Mouse (Mus musculus): ENCODE results near the gene Plac1. TPM values are rescaled to one million over a fixed set of nuclear protein-coding genes. Genes with fewer than 3 reads are reported as not detected.
A peak's percentile ranks its signal among the peaks of the same experiment; 100 is the strongest.

Plac1 gene
- polyA plus RNA-seq, 1 experiment from 2014 or later, result 15.0 TPM

GRCm38 (mm10) chrX:53139641-53140040 lies 100.3 kb downstream of the Plac1 start:
- no peaks in the 10 kb centered on the region for H3K36me3 ChIP-seq
- 86% methylated on average over 2 of the region's 2 CpGs for WGBS
- no peaks in the 10 kb centered on the region for H3K4me1 ChIP-seq
- no peak overlapping the region for H3K27ac ChIP-seq
- H3K4me3 ChIP-seq, result no peak overlapping the region
- H3K4me2 ChIP-seq, result no peak overlapping the region
- no peak for ATAC-seq (ENCODE audit: borderline replicate concordance, extremely low read depth, low FRiP score, low TSS enrichment)
- H3K9ac ChIP-seq, result no peak overlapping the region
- no peaks in the 10 kb centered on the region for H3K9me3 ChIP-seq
- no peaks in the 10 kb centered on the region for H3K27me3 ChIP-seq

GRCm38 (mm10) chrX:53137066-53137465 lies 102.8 kb downstream of the Plac1 start:
- Histone ChIP-seq H3K27ac (no peak overlapping the region), H3K4me1 (no peaks in the 10 kb centered on the region), H3K4me3 (no peak overlapping the region), H3K9me3 (no peaks in the 10 kb centered on the region), H3K4me2 (no peak overlapping the region), H3K9ac (no peak overlapping the region), H3K36me3 (no peaks in the 10 kb centered on the region), H3K27me3 (no peaks in the 10 kb centered on the region)
- no peak for ATAC-seq (ENCODE audit: borderline replicate concordance, extremely low read depth, low FRiP score, low TSS enrichment)
- WGBS, result 64% methylated on average over 2 of the region's 2 CpGs

GRCm38 (mm10) chrX:53129501-53129900 lies 110.4 kb downstream of the Plac1 start:
- WGBS, result 22% methylated on average over 2 of the region's 2 CpGs
- Histone ChIP-seq H3K27me3 (no peaks in the 10 kb centered on the region), H3K4me1 (peaks cover 12% of the 10 kb centered on the region), H3K4me3 (no peak overlapping the region), H3K9ac (no peak overlapping the region), H3K36me3 (no peaks in the 10 kb centered on the region), H3K4me2 (no peak overlapping the region), H3K27ac (no peak overlapping the region), H3K9me3 (no peaks in the 10 kb centered on the region)
- peak; percentile 4; the same call in 1 of the 2 replicates for ATAC-seq (ENCODE audit: borderline replicate concordance, extremely low read depth, low FRiP score, low TSS enrichment)

GRCm38 (mm10) chrX:53126492-53127033 lies 113.3 kb downstream of the Plac1 start:
- Histone ChIP-seq H3K27ac (peak overlapping the region; percentile 74), H3K36me3 (no peaks in the 10 kb centered on the region), H3K27me3 (no peaks in the 10 kb centered on the region), H3K4me2 (no peak overlapping the region), H3K9ac (no peak overlapping the region), H3K4me1 (peaks cover 12% of the 10 kb centered on the region), H3K9me3 (no peaks in the 10 kb centered on the region), H3K4me3 (no peak overlapping the region)
- 59% methylated on average over 6 of the region's 6 CpGs for whole genome bisulfite sequencing
- ATAC-seq (ENCODE audit: borderline replicate concordance, extremely low read depth, low FRiP score, low TSS enrichment), result peak; percentile 25; the same call in 1 of the 2 replicates

GRCm38 (mm10) chrX:53125838-53126467 lies 114.0 kb downstream of the Plac1 start:
- Histone ChIP-seq H3K9ac (no peak overlapping the region), H3K27ac (peak overlapping the region; percentile 74), H3K4me2 (no peak overlapping the region), H3K36me3 (no peaks in the 10 kb centered on the region), H3K4me3 (no peak overlapping the region), H3K9me3 (no peaks in the 10 kb centered on the region), H3K27me3 (no peaks in the 10 kb centered on the region), H3K4me1 (peaks cover 12% of the 10 kb centered on the region)
- 17% methylated on average over 3 of the region's 3 CpGs for WGBS
- peak; percentile 85 for ATAC-seq (ENCODE audit: borderline replicate concordance, extremely low read depth, low FRiP score, low TSS enrichment)

GRCm38 (mm10) chrX:53123562-53123961 lies 116.3 kb downstream of the Plac1 start:
- no peaks in the 10 kb centered on the region for H3K27me3 ChIP-seq
- ATAC-seq (ENCODE audit: borderline replicate concordance, extremely low read depth, low FRiP score, low TSS enrichment), result no peak
- no peak overlapping the region for H3K9ac ChIP-seq
- 34% methylated on average over 1 of the region's 1 CpGs for WGBS
- H3K36me3 ChIP-seq, result no peaks in the 10 kb centered on the region
- no peaks in the 10 kb centered on the region for H3K9me3 ChIP-seq
- H3K27ac ChIP-seq, result no peak overlapping the region
- H3K4me3 ChIP-seq, result no peak overlapping the region
- H3K4me2 ChIP-seq, result no peak overlapping the region
- peaks cover 11% of the 10 kb centered on the region for H3K4me1 ChIP-seq

- WGBS, result 50% methylated on average over 6 of the region's 6 CpGs
- Histone ChIP-seq H3K27me3 (no peaks in the 10 kb centered on the region), H3K9me3 (no peaks in the 10 kb centered on the region), H3K36me3 (no peaks in the 10 kb centered on the region), H3K4me2 (no peak overlapping the region), H3K27ac (no peak overlapping the region), H3K9ac (no peak overlapping the region), H3K4me1 (peaks cover 15% of the 10 kb centered on the region; the same call in 1 of the 2 replicates), H3K4me3 (no peak overlapping the region)
- ATAC-seq (ENCODE audit: borderline replicate concordance, extremely low read depth, low FRiP score, low TSS enrichment), result no peak
Observed at GRCm38 (mm10) chrX:53118631-53119030, 121.3 kb downstream of the Plac1 start.

GRCm38 (mm10) chrX:53118019-53118418 lies 121.9 kb downstream of the Plac1 start:
- Histone ChIP-seq H3K27ac (no peak overlapping the region), H3K9ac (no peak overlapping the region), H3K4me1 (peaks cover 18% of the 10 kb centered on the region; the same call in 1 of the 2 replicates), H3K36me3 (no peaks in the 10 kb centered on the region), H3K9me3 (no peaks in the 10 kb centered on the region), H3K4me3 (no peak overlapping the region), H3K27me3 (no peaks in the 10 kb centered on the region), H3K4me2 (no peak overlapping the region)
- no peak for ATAC-seq (ENCODE audit: borderline replicate concordance, extremely low read depth, low FRiP score, low TSS enrichment)

GRCm38 (mm10) chrX:53114994-53115393 lies 124.9 kb downstream of the Plac1 start:
- no peak for ATAC-seq (ENCODE audit: borderline replicate concordance, extremely low read depth, low FRiP score, low TSS enrichment)

GRCm38 (mm10) chrX:53110142-53110541 lies 129.8 kb downstream of the Plac1 start:
- Histone ChIP-seq H3K27me3 (no peaks in the 10 kb centered on the region), H3K9me3 (no peaks in the 10 kb centered on the region), H3K9ac (no peak overlapping the region), H3K4me2 (no peak overlapping the region), H3K4me1 (peaks cover 11% of the 10 kb centered on the region; the same call in 1 of the 2 replicates), H3K36me3 (no peaks in the 10 kb centered on the region), H3K4me3 (no peak overlapping the region), H3K27ac (no peak overlapping the region)
- ATAC-seq (ENCODE audit: borderline replicate concordance, extremely low read depth, low FRiP score, low TSS enrichment), result no peak
- WGBS, result 70% methylated on average over 4 of the region's 4 CpGs

More at GRCm38 (mm10) chrX:53114994-53115393, 124.9 kb downstream of the Plac1 start:
- H3K9me3 ChIP-seq, result no peaks in the 10 kb centered on the region
- H3K36me3 ChIP-seq, result no peaks in the 10 kb centered on the region
- no peak overlapping the region for H3K4me2 ChIP-seq
- H3K27ac ChIP-seq, result no peak overlapping the region
- no peak overlapping the region for H3K4me3 ChIP-seq
- peaks cover 18% of the 10 kb centered on the region for H3K4me1 ChIP-seq
- no peaks in the 10 kb centered on the region for H3K27me3 ChIP-seq
- 57% methylated on average over 7 of the region's 7 CpGs for WGBS
- no peak overlapping the region for H3K9ac ChIP-seq

GRCm38 (mm10) chrX:53107127-53107526 lies 132.8 kb downstream of the Plac1 start:
- no peak overlapping the region for H3K4me3 ChIP-seq
- no peak for ATAC-seq (ENCODE audit: borderline replicate concordance, extremely low read depth, low FRiP score, low TSS enrichment)

GRCm38 (mm10) chrX:53101165-53101564 lies 138.7 kb downstream of the Plac1 start:
- ATAC-seq (ENCODE audit: borderline replicate concordance, extremely low read depth, low FRiP score, low TSS enrichment), result no peak
- WGBS, result 39% methylated on average over 2 of the region's 2 CpGs
- Histone ChIP-seq H3K27ac (no peak overlapping the region), H3K9ac (no peak overlapping the region), H3K4me2 (no peak overlapping the region), H3K27me3 (no peaks in the 10 kb centered on the region), H3K4me3 (no peak overlapping the region), H3K4me1 (peaks cover 11% of the 10 kb centered on the region; the same call in 1 of the 2 replicates), H3K36me3 (no peaks in the 10 kb centered on the region), H3K9me3 (no peaks in the 10 kb centered on the region)

More at GRCm38 (mm10) chrX:53107127-53107526, 132.8 kb downstream of the Plac1 start:
- no peak overlapping the region for H3K9ac ChIP-seq
- H3K36me3 ChIP-seq, result no peaks in the 10 kb centered on the region
- H3K27ac ChIP-seq, result no peak overlapping the region
- no peak overlapping the region for H3K4me2 ChIP-seq
- no peaks in the 10 kb centered on the region for H3K27me3 ChIP-seq
- WGBS, result 71% methylated on average over 2 of the region's 2 CpGs
- H3K4me1 ChIP-seq, result no peaks in the 10 kb centered on the region; the same call in 1 of the 2 replicates
- no peaks in the 10 kb centered on the region for H3K9me3 ChIP-seq
